Mouse (Mus musculus) myocyte (in vitro differentiated cells): Measurements from ENCODE around the gene Cpa1.

ENCODE experiments used
- CEBPB ChIP-seq: IDR thresholded peaks from 2 replicates; pipeline ENCODE4 v1.6.1; 2011; ENCODE audit warnings: mild to moderate bottlenecking, moderate library complexity; ENCODE audit not compliant: poor library complexity, insufficient read depth, severe bottlenecking
- E2F4 ChIP-seq: IDR thresholded peaks from one replicate; pipeline ENCODE4 v1.6.1; 2011; ENCODE audit warnings: mild to moderate bottlenecking, control low read depth, moderate library complexity; ENCODE audit not compliant: insufficient read depth
- MAX ChIP-seq: IDR thresholded peaks from one replicate; pipeline ENCODE4 v1.6.1; 2011; ENCODE audit warnings: low read depth, mild to moderate bottlenecking, control low read depth
- MYOG ChIP-seq, 3 experiments: IDR thresholded peaks; one replicate each; pipeline ENCODE4 v1.6.1; 2011; ENCODE audit warnings: control low read depth in 2 of 3, low read depth in 2 of 3, mild to moderate bottlenecking in 2 of 3; ENCODE audit not compliant: insufficient read length in 2 of 3, control insufficient read depth in 1 of 3, insufficient read depth in 1 of 3
- POLR2A ChIP-seq: IDR thresholded peaks from one replicate; pipeline ENCODE4 v1.6.1; 2011; ENCODE audit warnings: low read depth, mild to moderate bottlenecking, control low read depth, moderate library complexity; ENCODE audit not compliant: insufficient read length
- SRF ChIP-seq: IDR thresholded peaks from one replicate; pipeline ENCODE4 v1.6.1; 2011; ENCODE audit warnings: low read depth; ENCODE audit not compliant: control insufficient read depth, insufficient read length
- TCF12 ChIP-seq: IDR thresholded peaks from one replicate; pipeline ENCODE4 v1.6.1; 2011; ENCODE audit warnings: mild to moderate bottlenecking, control low read depth; ENCODE audit not compliant: poor library complexity, insufficient read depth, severe bottlenecking
- TCF3 ChIP-seq: IDR thresholded peaks from one replicate; pipeline ENCODE4 v1.6.1; 2011; ENCODE audit warnings: low read depth, control low read depth; ENCODE audit not compliant: insufficient read length
- USF1 ChIP-seq: IDR thresholded peaks from one replicate; pipeline ENCODE4 v1.6.1; 2011; ENCODE audit warnings: low read depth, mild to moderate bottlenecking, control low read depth, moderate library complexity

DNA sequence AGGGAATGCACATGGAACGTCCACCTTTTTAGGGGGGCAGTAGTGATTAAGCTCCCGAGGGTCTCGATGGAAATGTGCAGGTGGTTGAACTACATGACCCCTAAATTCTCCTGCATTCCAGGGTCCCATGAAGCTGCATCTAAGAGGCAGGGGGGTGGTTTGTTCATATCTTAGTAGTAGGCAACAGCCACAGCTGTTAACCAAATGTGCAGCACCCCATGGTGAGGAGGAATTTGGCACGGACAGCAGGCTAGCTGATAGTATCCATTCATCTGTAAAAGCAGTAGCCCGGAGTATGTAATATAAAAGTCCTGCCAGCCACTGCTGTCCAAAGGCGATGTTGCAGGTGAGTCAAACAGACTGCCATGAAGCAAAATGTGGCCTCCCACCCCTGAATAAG is 6.4 kb downstream of the Cpa1 start:
- TF ChIP-seq POLR2A (no peak), E2F4 (no peak), USF1 (no peak), CEBPB (no peak), MAX (no peak), MYOG (IDR thresholded peaks at IDR 0.05; ENCODE audit: control insufficient read depth in 1 of 3, insufficient read depth in 1 of 3, insufficient read length in 2 of 3, low read depth in 2 of 3) (peak in 1 of 3 experiments; percentile 70), SRF (no peak), TCF3 (no peak), TCF12 (no peak)
